Mouse (Mus musculus): ENCODE data around the gene Khnyn.

GRCm38 (mm10) chr14:55854406-55855100, 30.2 kb upstream of the Khnyn start:
- TF ChIP-seq CTCF (IDR thresholded peaks at IDR 0.05; ENCODE audit: borderline replicate concordance, insufficient read depth, low read depth, low read length) (no peak), POLR2A (IDR thresholded peaks at IDR 0.05; ENCODE audit: borderline replicate concordance, insufficient read depth, low read length) (no peak)
